Mouse (Mus musculus) monocyte, adult 59 days (primary cell): ENCODE results near the gene Vax2. TPM values are rescaled to one million over a fixed set of nuclear protein-coding genes. Genes with fewer than 3 reads are reported as not detected.

Experiments
- total RNA-seq, 2 experiments: library from RNA; stranded (reverse); gene quantifications; one replicate each; pipeline ENCODE4 v1.2.4; 2023

The Vax2 gene
- not detected for total RNA-seq

GRCm38 (mm10) chr6:83711067-83711675 is at the start of gene Vax2:
Gene Vax2, plus strand, starts transcription at chr6:83711264.

GRCm38 (mm10) chr6:83677757-83678156 is 33.3 kb upstream of the Vax2 start, which contains the start of gene Cd207:
Gene Cd207, minus strand, starts transcription at chr6:83677857.

GRCm38 (mm10) chr6:83742761-83743160 is 31.7 kb downstream of the Vax2 start, which contains the start of gene Atp6v1b1:
Gene Atp6v1b1, plus strand, starts transcription at chr6:83742990.

DNA sequence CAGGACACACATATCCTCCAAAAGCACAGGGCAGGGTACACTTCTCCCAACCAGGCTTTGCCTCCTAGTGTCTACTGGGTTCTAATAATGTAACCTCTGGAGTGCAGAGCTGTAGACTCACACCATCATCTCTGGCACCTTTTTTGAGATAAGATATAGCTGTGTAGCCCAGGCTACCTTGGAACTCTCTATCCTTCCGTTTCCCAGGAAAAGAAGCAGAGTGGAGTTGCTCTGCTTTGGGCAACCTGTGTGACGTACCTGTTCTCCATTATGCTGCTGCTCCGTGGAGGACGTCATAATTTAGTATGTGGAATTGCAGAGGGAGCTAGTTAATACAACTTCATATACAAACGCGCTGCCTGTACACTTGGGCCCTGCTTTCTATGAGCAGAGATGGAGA is 51.3 kb downstream of the Vax2 start, which contains the start of gene Ankrd53:
Ankrd53 (plus strand) TSS at position 301 of the 400 bp plus-strand sequence.

GRCm38 (mm10) chr6:83775638-83776293 is 64.7 kb downstream of the Vax2 start, which contains the start of gene Tex261:
Gene Tex261, minus strand, starts transcription at chr6:83775813.

Other genes starting within 250 kb of the Vax2 start
- 10 to 100 TPM; 43.8 to 49.0 TPM for gene Dguok, start 204.3 kb upstream of the Vax2 start, total RNA-seq
- gene Actg2, start 175.0 kb upstream of the Vax2 start, total RNA-seq: not detected
- 10 to 100 TPM; 23.4 to 27.7 TPM for gene Stambp, start 138.5 kb upstream of the Vax2 start, total RNA-seq
- not detected for gene Clec4f, start 55.1 kb upstream of the Vax2 start, total RNA-seq
- gene Cd207, start 33.4 kb upstream of the Vax2 start, total RNA-seq: under 1 TPM in 1 of 2 experiments, not detected in 1; 0.46 TPM
- not detected for gene Atp6v1b1, start 31.7 kb downstream of the Vax2 start, total RNA-seq
- gene Ankrd53, start 51.4 kb downstream of the Vax2 start, total RNA-seq: not detected
- gene Tex261, start 64.5 kb downstream of the Vax2 start, total RNA-seq: 10 to 100 TPM; 52.2 to 56.6 TPM
- gene Nagk, start 83.7 kb downstream of the Vax2 start, total RNA-seq: 10 to 100 TPM; 27.5 to 37.0 TPM
- 10 to 100 TPM in 1 of 2 experiments, 1 to 10 TPM in 1; 7.7 to 10.4 TPM for gene Paip2b, start 120.5 kb downstream of the Vax2 start, total RNA-seq
- 100 to 1,000 TPM; 114 to 154 TPM for gene Zfp638, start 155.8 kb downstream of the Vax2 start, total RNA-seq